Mouse (Mus musculus) kidney, embryonic 14.5 days (tissue): Measurements from ENCODE around the gene Gm20390. TPM values are rescaled to one million over a fixed set of nuclear protein-coding genes. Genes with fewer than 3 reads are reported as not detected.
A peak's percentile ranks its signal among the peaks of the same experiment; 100 is the strongest.

Source experiments
- ATAC-seq: fragments of 200-750 bp; cut with Nextera tagmentation; 2 replicates; pipeline ENCODE4 v1.8.0; 2017; ENCODE audit warnings: moderate number of reproducible peaks, mild to moderate bottlenecking, moderate TSS enrichment, moderate library complexity; ENCODE audit not compliant: low FRiP score, low TSS enrichment
- H3K27ac ChIP-seq: fragments of 300-500 bp; sonication (generic); 2 replicates; pipeline ENCODE4 v1.5.1; 2014; ENCODE audit warnings: low read depth, mild to moderate bottlenecking, low read length, moderate library complexity, mixed read lengths
- H3K27me3 ChIP-seq: fragments of 300-500 bp; sonication (generic); 2 replicates; pipeline ENCODE4 v1.6.1; 2014; ENCODE audit warnings: mild to moderate bottlenecking, low read length; ENCODE audit not compliant: control insufficient read depth, insufficient read depth
- H3K36me3 ChIP-seq: fragments of 300-500 bp; sonication (generic); 2 replicates; pipeline ENCODE4 v1.6.1; 2014; ENCODE audit warnings: low read length, mixed read lengths; ENCODE audit not compliant: control insufficient read depth, insufficient read depth
- H3K4me1 ChIP-seq: fragments of 300-500 bp; sonication (generic); 2 replicates; pipeline ENCODE4 v1.6.1; 2014; ENCODE audit warnings: low read length, mixed read lengths; ENCODE audit not compliant: control insufficient read depth, insufficient read depth
- H3K4me2 ChIP-seq: fragments of 300-500 bp; sonication (generic); replicated peaks from 2 replicates; pipeline ENCODE4 v1.6.1; 2014; ENCODE audit warnings: low read depth, mild to moderate bottlenecking, low read length
- H3K4me3 ChIP-seq: fragments of 300-500 bp; sonication (generic); 2 replicates; pipeline ENCODE4 v1.5.1; 2014; ENCODE audit warnings: mild to moderate bottlenecking, low read length
- H3K9ac ChIP-seq: fragments of 300-500 bp; sonication (generic); 2 replicates; pipeline ENCODE4 v1.6.1; 2014; ENCODE audit warnings: low read depth, mild to moderate bottlenecking, low read length, moderate library complexity
- H3K9me3 ChIP-seq: fragments of 300-500 bp; sonication (generic); 2 replicates; pipeline ENCODE4 v1.6.1; 2016; ENCODE audit warnings: low read length; ENCODE audit not compliant: control insufficient read depth
- WGBS: fragments of 180-500 bp; shearing (Covaris S2); extraction: QIAGEN DNeasy Blood & Tissue Kit; methylation state at CpG from one replicate; pipeline ENCODE4 v1.1.7; 2014; 5-methylcytosine and 5-hydroxymethylcytosine counted together
- polyA plus RNA-seq: library from polyadenylated mRNA; unstranded; fragments of >200 nt; fragmentation: Nextera tagmentation; extraction: Ambion mirVana; gene quantifications from 2 replicates; pipeline ENCODE4 v1.2.1, GENCODE M21; 2014

The Gm20390 gene
- polyA plus RNA-seq, 1 experiment from 2014 or later, result 458 TPM

GRCm38 (mm10) chr11:93969171-93969570 lies 1.1 kb upstream of the Gm20390 start:
- no peak for ATAC-seq
- Histone ChIP-seq H3K4me1 (peaks cover 4% of the 10 kb centered on the region; the same call in 1 of the 2 replicates), H3K36me3 (peaks cover 18% of the 10 kb centered on the region), H3K27ac (no peak overlapping the region), H3K9ac (no peak overlapping the region), H3K27me3 (no peaks in the 10 kb centered on the region), H3K4me2 (no peak overlapping the region), H3K4me3 (no peak overlapping the region), H3K9me3 (no peaks in the 10 kb centered on the region)
- 96% methylated on average over 6 of the region's 6 CpGs for WGBS

- WGBS, result 43% methylated on average over 6 of the region's 6 CpGs
- Histone ChIP-seq H3K9ac (peak overlapping the region; percentile 40; the same call in 1 of the 2 replicates), H3K4me2 (peak overlapping the region; percentile 39), H3K4me1 (peaks cover 4% of the 10 kb centered on the region; the same call in 1 of the 2 replicates), H3K9me3 (no peaks in the 10 kb centered on the region), H3K4me3 (peak overlapping the region; percentile 90), H3K36me3 (peaks cover 22% of the 10 kb centered on the region), H3K27ac (no peak overlapping the region), H3K27me3 (no peaks in the 10 kb centered on the region)
- no peak for ATAC-seq
Observed at GRCm38 (mm10) chr11:93968848-93969128, 695 bp upstream of the Gm20390 start.

GRCm38 (mm10) chr11:93967381-93967780 lies 712 bp downstream of the Gm20390 start:
- Histone ChIP-seq H3K4me3 (peak overlapping the region; percentile 90), H3K36me3 (peaks cover 35% of the 10 kb centered on the region), H3K27me3 (no peaks in the 10 kb centered on the region), H3K9me3 (no peaks in the 10 kb centered on the region), H3K27ac (peak overlapping the region; percentile 63; the same call in 1 of the 2 replicates), H3K4me2 (peak overlapping the region; percentile 55), H3K9ac (peak overlapping the region; percentile 78), H3K4me1 (peaks cover 4% of the 10 kb centered on the region; the same call in 1 of the 2 replicates)
- 2% methylated on average over 11 of the region's 11 CpGs for WGBS
- ATAC-seq, result no peak

GRCm38 (mm10) chr11:93965391-93965790 lies 2.7 kb downstream of the Gm20390 start:
- Histone ChIP-seq H3K4me3 (no peak overlapping the region), H3K9ac (no peak overlapping the region), H3K27ac (no peak overlapping the region), H3K4me2 (no peak overlapping the region), H3K4me1 (peaks cover 4% of the 10 kb centered on the region; the same call in 1 of the 2 replicates), H3K9me3 (no peaks in the 10 kb centered on the region), H3K27me3 (no peaks in the 10 kb centered on the region), H3K36me3 (peaks cover 52% of the 10 kb centered on the region)
- no peak for ATAC-seq
- WGBS, result 94% methylated on average over 6 of the region's 6 CpGs

- Histone ChIP-seq H3K9ac (no peak overlapping the region), H3K4me2 (no peak overlapping the region), H3K9me3 (no peaks in the 10 kb centered on the region), H3K27ac (no peak overlapping the region), H3K36me3 (peaks cover 71% of the 10 kb centered on the region), H3K27me3 (no peaks in the 10 kb centered on the region), H3K4me3 (no peak overlapping the region), H3K4me1 (peaks cover 4% of the 10 kb centered on the region; the same call in 1 of the 2 replicates)
- 92% methylated on average over 4 of the region's 4 CpGs for WGBS
- no peak for ATAC-seq
Observed at GRCm38 (mm10) chr11:93963013-93963412, 5.1 kb downstream of the Gm20390 start.

GRCm38 (mm10) chr11:93961482-93961881 lies 6.6 kb downstream of the Gm20390 start:
- H3K36me3 ChIP-seq, result peaks cover 75% of the 10 kb centered on the region
- H3K4me3 ChIP-seq, result no peak overlapping the region
- no peaks in the 10 kb centered on the region for H3K27me3 ChIP-seq
- no peak for ATAC-seq
- H3K27ac ChIP-seq, result no peak overlapping the region
- H3K9ac ChIP-seq, result no peak overlapping the region
- H3K4me2 ChIP-seq, result no peak overlapping the region
- peaks cover 4% of the 10 kb centered on the region; the same call in 1 of the 2 replicates for H3K4me1 ChIP-seq
- WGBS, result 93% methylated on average over 6 of the region's 6 CpGs
- H3K9me3 ChIP-seq, result no peaks in the 10 kb centered on the region

- no peak for ATAC-seq
- peaks cover 54% of the 10 kb centered on the region for H3K36me3 ChIP-seq
- H3K9ac ChIP-seq, result no peak overlapping the region
- no peaks in the 10 kb centered on the region for H3K9me3 ChIP-seq
- peaks cover 20% of the 10 kb centered on the region; the same call in 1 of the 2 replicates for H3K4me1 ChIP-seq
- WGBS, result 60% methylated on average over 4 of the region's 4 CpGs
- H3K4me3 ChIP-seq, result no peak overlapping the region
- no peak overlapping the region for H3K4me2 ChIP-seq
- H3K27me3 ChIP-seq, result no peaks in the 10 kb centered on the region
- no peak overlapping the region for H3K27ac ChIP-seq
Observed at GRCm38 (mm10) chr11:93957746-93958145, 10.3 kb downstream of the Gm20390 start.

GRCm38 (mm10) chr11:93957031-93957555 lies 11.0 kb downstream of the Gm20390 start:
- Histone ChIP-seq H3K4me1 (peaks cover 25% of the 10 kb centered on the region; the same call in 1 of the 2 replicates), H3K9me3 (no peaks in the 10 kb centered on the region), H3K36me3 (peaks cover 51% of the 10 kb centered on the region), H3K27me3 (no peaks in the 10 kb centered on the region), H3K4me2 (no peak overlapping the region), H3K9ac (no peak overlapping the region), H3K27ac (no peak overlapping the region), H3K4me3 (no peak overlapping the region)
- 88% methylated on average over 2 of the region's 2 CpGs for WGBS
- no peak for ATAC-seq

GRCm38 (mm10) chr11:93956159-93956558 lies 11.9 kb downstream of the Gm20390 start, which contains the start of gene Nme2:
TSS of gene Nme2 (minus strand) at chr11:93956259.
- Histone ChIP-seq H3K4me2 (peak within 1 kb of the TSS; percentile 89), H3K4me1 (peaks cover 27% of the 10 kb centered on the region; the same call in 1 of the 2 replicates), H3K9me3 (no peaks in the 10 kb centered on the region), H3K9ac (peak within 1 kb of the TSS; percentile 81), H3K36me3 (peaks cover 52% of the 10 kb centered on the region), H3K27me3 (no peaks in the 10 kb centered on the region), H3K27ac (peak within 1 kb of the TSS; percentile 90), H3K4me3 (peak within 1 kb of the TSS; percentile 75)
- peak; percentile 28 for ATAC-seq
- WGBS, result under 1% methylated on average over 6 of the region's 6 CpGs
